Mouse (Mus musculus) MEL (cell line): ENCODE measurements around the gene Engase.

Experiments
- CHD2 ChIP-seq: IDR thresholded peaks from 2 replicates; pipeline ENCODE4 v1.6.1; 2011; ENCODE audit warnings: low read length, improper control_type of control experiment
- CTCF ChIP-seq, 3 experiments: IDR thresholded peaks in 2 of 3; conservative IDR thresholded peaks in 1 of 3; 2 replicates each; pipeline ENCODE4 v1.5.1; 2011 to 2012; ENCODE audit warnings: low read length in 3 of 3, low read depth in 2 of 3, mild to moderate bottlenecking in 2 of 3, improper control_type of control experiment in 1 of 3, inconsistent platforms in 1 of 3, mixed read lengths in 1 of 3, moderate library complexity in 1 of 3; ENCODE audit not compliant: control insufficient read depth in 1 of 3, insufficient read depth in 1 of 3, poor library complexity in 1 of 3, severe bottlenecking in 1 of 3
- ETS1 ChIP-seq: IDR thresholded peaks from 2 replicates; pipeline ENCODE4 v1.6.1; 2012; ENCODE audit warnings: low read depth, mild to moderate bottlenecking, inconsistent platforms, low read length, improper control_type of control experiment, moderate library complexity
- GATA1 ChIP-seq: IDR thresholded peaks from 2 replicates; pipeline ENCODE4 v1.6.1; 2011; ENCODE audit warnings: low read depth, low read length, improper control_type of control experiment
- JUND ChIP-seq: IDR thresholded peaks from 2 replicates; pipeline ENCODE4 v1.6.1; 2011; ENCODE audit warnings: low read depth, mild to moderate bottlenecking, improper control_type of control experiment, low read length
- MAFK ChIP-seq: IDR thresholded peaks from 2 replicates; pipeline ENCODE4 v1.6.1; 2011; ENCODE audit warnings: low read depth, mild to moderate bottlenecking, low read length, improper control_type of control experiment, borderline replicate concordance
- MYB ChIP-seq: IDR thresholded peaks from 2 replicates; pipeline ENCODE4 v1.6.1; 2011; ENCODE audit warnings: mild to moderate bottlenecking, low read depth, low read length, improper control_type of control experiment
- POLR2A ChIP-seq, 2 experiments: IDR thresholded peaks; 2 replicates each; pipeline ENCODE4 v1.6.1; 2011 to 2012; ENCODE audit warnings: low read length in 2 of 2, mild to moderate bottlenecking in 2 of 2, control low read depth in 1 of 2, improper control_type of control experiment in 1 of 2, low read depth in 1 of 2, moderate library complexity in 1 of 2; ENCODE audit not compliant: control insufficient read depth in 1 of 2, insufficient read depth in 1 of 2, poor library complexity in 1 of 2
- SMC3 ChIP-seq: IDR thresholded peaks from 2 replicates; pipeline ENCODE4 v1.6.1; 2011; ENCODE audit warnings: low read depth, low read length, improper control_type of control experiment
- USF2 ChIP-seq, 2 experiments: IDR thresholded peaks; 2 replicates each; pipeline ENCODE4 v1.6.1; 2011 to 2012; ENCODE audit warnings: improper control_type of control experiment in 2 of 2, low read length in 2 of 2, borderline replicate concordance in 1 of 2, inconsistent platforms in 1 of 2, low read depth in 1 of 2, mild to moderate bottlenecking in 1 of 2; ENCODE audit not compliant: insufficient read depth in 1 of 2
- ZC3H11A ChIP-seq: IDR thresholded peaks from 2 replicates; pipeline ENCODE4 v1.6.1; 2012; ENCODE audit warnings: low read depth, mild to moderate bottlenecking, inconsistent platforms, low read length, improper control_type of control experiment

GRCm38 (mm10) chr11:118508341-118508740, 31.7 kb downstream of the Engase start:
- no peak for TF ChIP-seq CTCF (IDR thresholded peaks at IDR 0.05 in 2 of 3, conservative IDR thresholded peaks at IDR 0.05 in 1 of 3; ENCODE audit: control insufficient read depth in 1 of 3, insufficient read depth in 1 of 3, low read depth in 2 of 3, low read length in 3 of 3, poor library complexity in 1 of 3, severe bottlenecking in 1 of 3)
- no peak for TF ChIP-seq POLR2A (IDR thresholded peaks at IDR 0.05; ENCODE audit: control insufficient read depth in 1 of 2, insufficient read depth in 1 of 2, low read depth in 1 of 2, low read length in 2 of 2, poor library complexity in 1 of 2)
- TF ChIP-seq MYB, result no peak
- no peak for TF ChIP-seq USF2 (IDR thresholded peaks at IDR 0.05; ENCODE audit: borderline replicate concordance in 1 of 2, insufficient read depth in 1 of 2, low read depth in 1 of 2, low read length in 2 of 2)
- TF ChIP-seq GATA1, result no peak
- TF ChIP-seq CHD2, result no peak
- no peak for TF ChIP-seq ZC3H11A
- no peak for TF ChIP-seq SMC3
- TF ChIP-seq ETS1, result no peak
- TF ChIP-seq JUND, result no peak
- no peak for TF ChIP-seq MAFK
